ENCODE assay signal across 8 mouse cellular contexts in the genomic region with DNA sequence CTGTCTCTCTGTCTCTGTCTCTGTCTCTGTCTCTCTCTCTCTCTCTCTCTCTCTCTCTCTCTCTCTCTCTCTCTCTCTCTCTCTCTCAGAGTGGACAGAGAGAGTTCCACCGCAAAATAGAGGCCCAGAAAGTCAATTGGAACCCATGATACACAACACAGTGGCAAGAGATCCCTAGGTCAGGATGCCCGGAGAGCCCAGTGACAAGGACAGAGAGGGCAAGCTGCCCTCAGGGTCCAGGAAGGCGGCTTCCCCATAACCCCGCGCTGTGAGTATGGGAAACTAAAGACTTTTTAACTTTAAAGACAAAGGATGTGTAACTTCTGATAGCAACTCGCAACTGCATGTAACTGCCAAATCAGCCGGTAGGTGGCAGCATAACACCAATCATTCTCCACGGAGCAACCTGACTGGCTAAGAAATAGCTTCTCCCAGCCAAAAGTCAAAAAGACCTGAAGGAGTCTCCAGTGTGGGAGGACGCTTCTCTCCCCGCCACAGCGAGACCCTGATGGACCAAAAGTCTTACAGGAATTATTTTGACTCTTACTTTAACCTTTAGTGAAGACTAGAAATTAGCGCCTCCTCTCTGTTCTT.
DNase-seq lines count a peak whose midpoint lies in the region; ATAC-seq and TF ChIP-seq lines count a peak whose summit lies in the region.

No protein-coding gene starts in this region.

- peak; percentile 89 for DNase-seq in brain, adult 2 months (ENCODE audit: low read depth, low spot score)
- peak; percentile 93 for DNase-seq in kidney, postnatal 10 days
- DNase-seq in liver, embryonic 13.5 days: peak; percentile 78
- DNase-seq in neural tube, embryonic 11.5 days (ENCODE audit: low spot score): peak; percentile 86
- peak; percentile 40 for DNase-seq in telencephalon, adult 2 months (ENCODE audit: low read depth, low spot score)

- no peaks in the 10 kb centered on the region for H3K4me1 ChIP-seq in embryonic fibroblast, embryonic 13.5 days (ENCODE audit: control insufficient read depth, insufficient read depth, low read length)
- peaks cover 7% of the 10 kb centered on the region; the same call in 1 of the 2 replicates for H3K4me1 ChIP-seq in heart, embryonic 12.5 days (replicated peaks)
- H3K4me1 ChIP-seq in liver, embryonic 13.5 days (replicated peaks): peaks cover 50% of the 10 kb centered on the region
- H3K4me1 ChIP-seq in neural tube, embryonic 11.5 days (ENCODE audit: control insufficient read depth, insufficient read depth, low read length): no peaks in the 10 kb centered on the region

- H3K4me2 ChIP-seq in heart, embryonic 12.5 days: peak overlapping the region; percentile 16
- no peak overlapping the region for H3K4me2 ChIP-seq in liver, embryonic 13.5 days
- H3K4me2 ChIP-seq in neural tube, embryonic 11.5 days (ENCODE audit: low read depth): no peak overlapping the region

- peak; percentile 68; the same call in 1 of the 2 replicates for TF ChIP-seq CTCF in embryonic fibroblast, embryonic 13.5 days (IDR thresholded peaks at IDR 0.05; ENCODE audit: borderline replicate concordance, insufficient read depth, low read length)

- ATAC-seq in CD4-positive, CD25-positive, alpha-beta regulatory T cell, adult 4 months: peak; percentile 82
- ATAC-seq in heart, embryonic 12.5 days (ENCODE audit: insufficient number of reproducible peaks, low FRiP score): no peak
- no peak for ATAC-seq in liver, embryonic 13.5 days (ENCODE audit: low read depth)
- peak; percentile 53; the same call in 1 of the 2 replicates for ATAC-seq in neural tube, embryonic 11.5 days (ENCODE audit: insufficient read depth, low FRiP score, low TSS enrichment)

- no peaks in the 10 kb centered on the region for H3K36me3 ChIP-seq in heart, embryonic 12.5 days
- no peaks in the 10 kb centered on the region for H3K36me3 ChIP-seq in liver, embryonic 13.5 days
- no peaks in the 10 kb centered on the region for H3K36me3 ChIP-seq in neural tube, embryonic 11.5 days (ENCODE audit: control insufficient read depth, insufficient read depth, low read length)

- no peak for TF ChIP-seq POLR2A in embryonic fibroblast, embryonic 13.5 days (IDR thresholded peaks at IDR 0.05; ENCODE audit: low read depth, low read length)

- no peaks in the 10 kb centered on the region for H3K27me3 ChIP-seq in heart, embryonic 12.5 days (replicated peaks)
- H3K27me3 ChIP-seq in liver, embryonic 13.5 days: no peaks in the 10 kb centered on the region
- no peaks in the 10 kb centered on the region for H3K27me3 ChIP-seq in neural tube, embryonic 11.5 days (ENCODE audit: control insufficient read depth, insufficient read depth, low read length)

- H3K4me3 ChIP-seq in embryonic fibroblast, embryonic 13.5 days (ENCODE audit: insufficient read depth, low read length): no peak overlapping the region
- no peak overlapping the region for H3K4me3 ChIP-seq in heart, embryonic 12.5 days
- no peak overlapping the region for H3K4me3 ChIP-seq in liver, embryonic 13.5 days (replicated peaks)
- no peak overlapping the region for H3K4me3 ChIP-seq in neural tube, embryonic 11.5 days (ENCODE audit: low read depth, low read length)

- no peak overlapping the region for H3K9ac ChIP-seq in heart, embryonic 12.5 days
- H3K9ac ChIP-seq in liver, embryonic 13.5 days: peak overlapping the region; percentile 20; the same call in 1 of the 2 replicates
- no peak overlapping the region for H3K9ac ChIP-seq in neural tube, embryonic 11.5 days (ENCODE audit: low read length)

- H3K9me3 ChIP-seq in heart, embryonic 12.5 days (replicated peaks): peaks cover 10% of the 10 kb centered on the region
- H3K9me3 ChIP-seq in liver, embryonic 13.5 days (replicated peaks): peaks cover 5% of the 10 kb centered on the region; the same call in 1 of the 2 replicates
- H3K9me3 ChIP-seq in neural tube, embryonic 11.5 days (ENCODE audit: control insufficient read depth, low read length): no peaks in the 10 kb centered on the region

- 10% methylated on average over 12 of the region's 12 CpGs for WGBS in heart, embryonic 12.5 days
- 12% methylated on average over 12 of the region's 12 CpGs for WGBS in liver, embryonic 13.5 days (ENCODE audit: insufficient replicate concordance)
- 13% methylated on average over 12 of the region's 12 CpGs for WGBS in neural tube, embryonic 11.5 days

- H3K27ac ChIP-seq in embryonic fibroblast, embryonic 13.5 days (ENCODE audit: insufficient read depth, low read length): no peak overlapping the region
- no peak overlapping the region for H3K27ac ChIP-seq in heart, embryonic 12.5 days (ENCODE audit: poor library complexity, severe bottlenecking)
- H3K27ac ChIP-seq in liver, embryonic 13.5 days: peak overlapping the region; percentile 100
- H3K27ac ChIP-seq in neural tube, embryonic 11.5 days (ENCODE audit: low read depth, low read length): no peak overlapping the region

Comparison
In these comparisons a context has a peak if more than half of its experiments do, and no peak if none do; other contexts are left out.
1. ATAC-seq: peak in CD4-positive, CD25-positive, alpha-beta regulatory T cell, adult 4 months (single experiment) and neural tube, embryonic 11.5 days (single experiment); none in heart, embryonic 12.5 days (single experiment) and liver, embryonic 13.5 days (single experiment).
2. DNase-seq: peak in every context shown above with its lines; median percentile 93 in kidney, postnatal 10 days; 89 in brain, adult 2 months; 86 in neural tube, embryonic 11.5 days; 78 in liver, embryonic 13.5 days; 40 in telencephalon, adult 2 months.